Mouse (Mus musculus): ENCODE data around the gene Rag2.

Gene Rag2

GRCm38 (mm10) chr2:101648361-101648760 is 23.8 kb downstream of the Rag2 start:
- DNase-seq (ENCODE audit: low read depth, low spot score), result no peak
- Histone ChIP-seq H3K36me3 (ENCODE audit: control insufficient read depth, insufficient read depth, low read length, poor library complexity, severe bottlenecking) (no peaks in the 10 kb centered on the region), H3K27me3 (ENCODE audit: control insufficient read depth, insufficient read depth, low read length, poor library complexity, severe bottlenecking) (no peaks in the 10 kb centered on the region)

- Histone ChIP-seq H3K27me3 (ENCODE audit: control insufficient read depth, insufficient read depth, low read length, poor library complexity, severe bottlenecking) (no peaks in the 10 kb centered on the region), H3K36me3 (ENCODE audit: control insufficient read depth, insufficient read depth, low read length, poor library complexity, severe bottlenecking) (no peaks in the 10 kb centered on the region)
- DNase-seq (ENCODE audit: low read depth, low spot score), result no peak
These were observed 24.7 kb downstream of the Rag2 start, which contains the start of the genes Rag1 and B230118H07Rik for GRCm38 (mm10) chr2:101649114-101649671. Gene Rag1, minus strand, starts transcription at chr2:101649501. Gene B230118H07Rik, minus strand, starts transcription at chr2:101649532.

- Histone ChIP-seq H3K27me3 (ENCODE audit: control insufficient read depth, insufficient read depth, low read length, poor library complexity, severe bottlenecking) (no peaks in the 10 kb centered on the region), H3K36me3 (ENCODE audit: control insufficient read depth, insufficient read depth, low read length, poor library complexity, severe bottlenecking) (no peaks in the 10 kb centered on the region)
- no peak for DNase-seq (ENCODE audit: low read depth, low spot score)
These were observed 25.9 kb downstream of the Rag2 start for GRCm38 (mm10) chr2:101650446-101650845.

GRCm38 (mm10) chr2:101652204-101652920 is 27.8 kb downstream of the Rag2 start:
- DNase-seq (ENCODE audit: low read depth, low spot score), result peak; percentile 10
- H3K27me3 ChIP-seq (ENCODE audit: control insufficient read depth, insufficient read depth, low read length, poor library complexity, severe bottlenecking), result no peaks in the 10 kb centered on the region
- no peaks in the 10 kb centered on the region for H3K36me3 ChIP-seq (ENCODE audit: control insufficient read depth, insufficient read depth, low read length, poor library complexity, severe bottlenecking)

- H3K27me3 ChIP-seq (ENCODE audit: control insufficient read depth, insufficient read depth, low read length, poor library complexity, severe bottlenecking), result no peaks in the 10 kb centered on the region
- DNase-seq (ENCODE audit: low read depth, low spot score), result peak; percentile 80
- H3K36me3 ChIP-seq (ENCODE audit: control insufficient read depth, insufficient read depth, low read length, poor library complexity, severe bottlenecking), result no peaks in the 10 kb centered on the region
These were observed 28.5 kb downstream of the Rag2 start for GRCm38 (mm10) chr2:101652921-101653597.

- Histone ChIP-seq H3K27me3 (ENCODE audit: control insufficient read depth, insufficient read depth, low read length, poor library complexity, severe bottlenecking) (no peaks in the 10 kb centered on the region), H3K36me3 (ENCODE audit: control insufficient read depth, insufficient read depth, low read length, poor library complexity, severe bottlenecking) (no peaks in the 10 kb centered on the region)
- no peak for DNase-seq (ENCODE audit: low read depth, low spot score)
These were observed 36.0 kb downstream of the Rag2 start for GRCm38 (mm10) chr2:101660536-101660935.

- H3K36me3 ChIP-seq (ENCODE audit: control insufficient read depth, insufficient read depth, low read length, poor library complexity, severe bottlenecking), result no peaks in the 10 kb centered on the region
- H3K27me3 ChIP-seq (ENCODE audit: control insufficient read depth, insufficient read depth, low read length, poor library complexity, severe bottlenecking), result no peaks in the 10 kb centered on the region
- DNase-seq (ENCODE audit: low read depth, low spot score), result peak; percentile 78
These were observed 40.7 kb downstream of the Rag2 start for GRCm38 (mm10) chr2:101665058-101665702.

GRCm38 (mm10) chr2:101665703-101666092 is 41.2 kb downstream of the Rag2 start:
- no peak for DNase-seq (ENCODE audit: low read depth, low spot score)
- Histone ChIP-seq H3K36me3 (ENCODE audit: control insufficient read depth, insufficient read depth, low read length, poor library complexity, severe bottlenecking) (no peaks in the 10 kb centered on the region), H3K27me3 (ENCODE audit: control insufficient read depth, insufficient read depth, low read length, poor library complexity, severe bottlenecking) (no peaks in the 10 kb centered on the region)

GRCm38 (mm10) chr2:101668751-101669150 is 44.2 kb downstream of the Rag2 start:
- H3K27me3 ChIP-seq (ENCODE audit: control insufficient read depth, insufficient read depth, low read length, poor library complexity, severe bottlenecking), result no peaks in the 10 kb centered on the region
- no peaks in the 10 kb centered on the region for H3K36me3 ChIP-seq (ENCODE audit: control insufficient read depth, insufficient read depth, low read length, poor library complexity, severe bottlenecking)
- DNase-seq (ENCODE audit: low read depth, low spot score), result no peak

GRCm38 (mm10) chr2:101673547-101673946 is 49.0 kb downstream of the Rag2 start:
- DNase-seq (ENCODE audit: low read depth, low spot score), result no peak
- no peaks in the 10 kb centered on the region for H3K36me3 ChIP-seq (ENCODE audit: control insufficient read depth, insufficient read depth, low read length, poor library complexity, severe bottlenecking)
- H3K27me3 ChIP-seq (ENCODE audit: control insufficient read depth, insufficient read depth, low read length, poor library complexity, severe bottlenecking), result no peaks in the 10 kb centered on the region

- no peaks in the 10 kb centered on the region for H3K36me3 ChIP-seq (ENCODE audit: control insufficient read depth, insufficient read depth, low read length, poor library complexity, severe bottlenecking)
- H3K27me3 ChIP-seq (ENCODE audit: control insufficient read depth, insufficient read depth, low read length, poor library complexity, severe bottlenecking), result no peaks in the 10 kb centered on the region
- peak; percentile 89 for DNase-seq (ENCODE audit: low read depth, low spot score)
These were observed 53.9 kb downstream of the Rag2 start, which contains the start of gene Traf6 for GRCm38 (mm10) chr2:101678236-101679021. Gene Traf6, plus strand, starts transcription at chr2:101678429.

GRCm38 (mm10) chr2:101679164-101679784 is 54.8 kb downstream of the Rag2 start:
- H3K36me3 ChIP-seq (ENCODE audit: control insufficient read depth, insufficient read depth, low read length, poor library complexity, severe bottlenecking), result no peaks in the 10 kb centered on the region; the same call in 1 of the 2 replicates
- DNase-seq (ENCODE audit: low read depth, low spot score), result peak; percentile 44
- no peaks in the 10 kb centered on the region for H3K27me3 ChIP-seq (ENCODE audit: control insufficient read depth, insufficient read depth, low read length, poor library complexity, severe bottlenecking)
